Mouse (Mus musculus): Measurements from ENCODE around the gene Slc24a3.
A peak's percentile ranks its signal among the peaks of the same experiment; 100 is the strongest.

The Slc24a3 gene

DNA sequence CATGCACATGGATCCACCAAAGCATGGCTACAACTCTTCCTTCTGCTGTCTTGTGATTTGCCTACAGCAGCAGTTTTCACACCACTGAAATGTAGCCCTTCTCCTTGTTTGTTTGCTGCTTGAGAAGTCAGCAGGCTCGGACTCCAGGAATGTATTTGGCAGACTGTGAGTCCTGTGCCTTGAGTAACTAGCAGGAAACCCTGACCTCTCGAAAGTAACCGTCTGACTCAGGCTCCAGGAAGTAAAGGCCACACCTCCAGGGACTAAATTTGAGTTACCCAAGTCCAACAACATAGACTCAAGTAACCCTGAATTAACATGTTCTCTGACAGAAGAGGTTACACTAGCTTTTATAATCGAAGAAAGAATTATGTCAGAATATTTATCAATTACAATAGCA is 203.2 kb downstream of the Slc24a3 start:
- DNase-seq = peak; percentile 51 to 68

DNA sequence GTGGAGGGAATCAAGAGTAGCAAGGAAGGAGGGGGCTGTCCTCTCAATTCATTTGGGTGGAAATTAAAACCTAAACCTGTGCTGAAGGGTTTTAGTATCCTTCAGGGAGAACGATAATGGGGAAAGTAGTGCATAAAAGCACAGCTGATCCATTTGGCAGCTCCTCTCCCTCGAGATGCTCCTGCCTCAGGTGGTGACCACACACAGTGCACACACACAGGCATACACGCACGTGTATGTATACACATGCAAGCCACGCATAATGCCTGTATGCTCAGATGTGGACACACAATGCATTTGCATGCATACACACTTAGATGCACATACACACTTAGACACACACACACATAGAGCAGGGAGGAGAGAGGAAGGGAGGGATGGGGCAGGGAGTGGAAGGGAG is 206.2 kb downstream of the Slc24a3 start:
- DNase-seq = no peak

DNA sequence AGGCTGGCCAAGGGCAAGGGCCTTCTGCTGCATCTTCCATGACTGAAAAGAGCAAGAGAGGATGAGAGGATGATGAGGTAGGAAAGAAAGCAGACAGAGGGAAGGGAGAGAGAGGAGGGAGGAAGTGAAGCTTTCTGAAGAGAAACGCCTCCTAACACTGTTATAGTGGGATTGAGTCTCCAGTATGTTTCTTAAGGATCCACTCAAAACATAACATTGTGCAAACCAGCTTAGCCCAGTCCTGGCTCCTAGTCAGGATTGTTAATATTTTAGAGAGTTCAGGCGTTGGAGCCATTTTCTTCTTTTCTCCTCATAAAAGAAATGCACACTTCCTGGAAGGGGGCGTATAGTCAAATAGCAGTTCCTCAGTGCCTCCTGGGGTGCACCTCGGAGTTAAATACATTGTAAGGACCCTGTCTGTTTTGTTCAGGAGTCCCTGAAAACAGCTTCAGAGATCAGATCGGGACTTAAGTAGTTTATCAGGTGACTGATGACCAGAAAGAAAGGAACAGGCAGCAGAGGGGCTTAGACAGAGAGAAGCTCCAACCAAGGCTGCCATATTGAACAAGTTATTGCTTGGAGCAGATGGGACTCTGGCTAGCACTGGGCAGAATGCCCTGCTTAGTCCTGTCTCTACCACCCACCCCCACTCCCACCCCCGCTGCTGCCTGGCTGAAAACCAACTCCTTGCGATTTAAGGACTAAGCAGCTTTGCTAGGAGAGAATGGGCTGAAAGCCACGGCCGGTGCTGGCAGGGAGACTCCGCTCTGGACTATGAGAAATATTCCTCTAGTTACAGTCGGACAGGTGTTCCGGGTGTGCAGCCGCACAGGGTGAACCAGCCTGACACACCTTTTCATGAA is 215.6 kb downstream of the Slc24a3 start:
- DNase-seq = no peak

DNA sequence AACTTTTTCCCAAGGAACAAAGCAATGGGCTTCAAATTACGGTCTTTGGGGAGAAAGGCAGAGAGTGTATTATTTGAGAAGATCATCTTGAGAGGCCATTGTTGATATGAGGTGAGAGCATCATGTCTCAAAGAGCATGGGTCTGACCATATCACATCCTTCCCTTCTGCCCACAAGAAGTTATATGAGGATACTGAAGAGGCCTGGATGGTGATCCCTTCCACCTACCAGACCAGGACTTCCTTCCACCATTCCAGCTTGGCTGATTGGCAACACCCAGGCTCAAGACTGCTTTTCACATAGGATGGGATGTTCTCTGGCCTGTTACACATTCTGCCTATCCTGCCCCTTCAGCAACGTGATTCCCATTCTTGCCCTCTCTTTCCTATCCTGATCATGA is 216.7 kb downstream of the Slc24a3 start:
- DNase-seq = no peak

DNA sequence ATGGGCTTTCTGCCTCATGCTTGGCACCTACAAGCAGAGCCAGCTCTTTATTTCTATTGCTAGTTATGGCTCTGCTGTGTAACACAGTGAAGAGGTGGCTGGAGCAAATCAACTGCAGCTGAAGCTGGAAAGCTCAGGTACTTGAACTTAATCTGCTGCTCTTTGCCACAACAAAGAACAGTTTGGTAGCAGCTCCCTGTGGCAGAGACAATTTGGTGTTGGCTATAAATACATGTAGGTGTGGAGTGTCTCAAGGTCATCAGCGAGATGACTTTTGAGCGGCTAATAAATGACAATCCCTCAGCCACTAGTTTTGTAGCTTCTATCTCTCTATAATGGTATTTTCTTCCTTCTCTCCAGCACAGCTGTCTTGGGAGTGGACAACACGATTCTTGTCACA is 217.7 kb downstream of the Slc24a3 start:
- no peak for DNase-seq

DNA sequence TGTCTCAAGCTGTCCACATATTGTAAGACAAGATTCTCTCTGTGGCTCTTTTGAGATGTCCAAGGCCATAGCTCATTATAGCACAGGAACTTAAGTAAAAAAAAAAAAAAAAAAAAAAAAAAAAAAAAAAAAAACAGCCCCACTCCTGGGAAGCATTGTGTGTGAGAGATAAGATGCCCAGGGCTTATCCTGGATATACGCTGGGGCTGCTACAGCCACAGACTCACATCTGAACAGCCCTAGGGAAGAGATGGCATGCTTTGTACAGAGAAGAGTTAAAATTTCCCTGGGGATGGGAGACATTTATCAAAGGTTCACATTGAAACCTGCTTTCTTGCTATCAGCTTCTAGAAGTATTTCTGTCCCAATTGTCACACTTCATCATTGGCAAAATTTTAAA is 218.2 kb downstream of the Slc24a3 start:
- no peak for DNase-seq

DNA sequence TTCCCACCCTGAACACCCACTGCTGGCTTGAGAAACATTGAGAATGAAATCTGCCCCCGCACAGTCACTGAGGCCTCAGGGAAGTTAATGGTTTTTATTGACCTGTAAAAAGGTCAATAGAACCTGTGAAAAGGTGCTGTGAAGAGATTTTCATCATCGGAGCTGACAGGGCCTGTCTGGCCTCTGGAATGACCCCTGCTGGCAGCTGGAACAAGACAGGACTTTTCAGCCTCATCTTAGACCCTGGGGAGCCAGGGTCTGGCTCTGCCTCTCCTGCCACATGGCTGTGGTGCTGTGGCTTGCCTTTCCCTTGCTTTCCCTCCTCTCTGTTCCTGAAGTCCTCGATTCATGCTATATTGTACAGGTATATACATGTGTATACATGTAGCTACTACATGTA is 228.2 kb downstream of the Slc24a3 start:
- no peak for DNase-seq

DNA sequence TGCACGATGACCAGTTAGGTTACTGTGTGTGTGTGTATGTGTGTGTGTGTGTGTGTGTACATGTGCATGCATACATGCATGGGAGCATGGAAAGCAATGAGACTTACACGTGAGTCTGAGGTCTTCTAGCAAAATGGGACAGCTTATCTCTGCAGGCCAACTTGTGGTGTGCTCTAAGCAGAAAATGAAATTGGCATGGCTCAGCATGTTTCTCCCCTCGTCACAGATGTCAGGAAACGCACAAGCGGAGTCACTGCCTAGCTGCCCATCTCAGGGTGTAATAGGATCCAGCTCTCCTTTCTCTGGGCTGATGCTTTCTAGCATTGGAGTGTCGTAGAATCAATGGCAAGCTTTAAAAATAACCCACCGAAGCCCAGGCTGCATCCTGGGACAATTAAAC is 229.0 kb downstream of the Slc24a3 start:
- no peak for DNase-seq

DNA sequence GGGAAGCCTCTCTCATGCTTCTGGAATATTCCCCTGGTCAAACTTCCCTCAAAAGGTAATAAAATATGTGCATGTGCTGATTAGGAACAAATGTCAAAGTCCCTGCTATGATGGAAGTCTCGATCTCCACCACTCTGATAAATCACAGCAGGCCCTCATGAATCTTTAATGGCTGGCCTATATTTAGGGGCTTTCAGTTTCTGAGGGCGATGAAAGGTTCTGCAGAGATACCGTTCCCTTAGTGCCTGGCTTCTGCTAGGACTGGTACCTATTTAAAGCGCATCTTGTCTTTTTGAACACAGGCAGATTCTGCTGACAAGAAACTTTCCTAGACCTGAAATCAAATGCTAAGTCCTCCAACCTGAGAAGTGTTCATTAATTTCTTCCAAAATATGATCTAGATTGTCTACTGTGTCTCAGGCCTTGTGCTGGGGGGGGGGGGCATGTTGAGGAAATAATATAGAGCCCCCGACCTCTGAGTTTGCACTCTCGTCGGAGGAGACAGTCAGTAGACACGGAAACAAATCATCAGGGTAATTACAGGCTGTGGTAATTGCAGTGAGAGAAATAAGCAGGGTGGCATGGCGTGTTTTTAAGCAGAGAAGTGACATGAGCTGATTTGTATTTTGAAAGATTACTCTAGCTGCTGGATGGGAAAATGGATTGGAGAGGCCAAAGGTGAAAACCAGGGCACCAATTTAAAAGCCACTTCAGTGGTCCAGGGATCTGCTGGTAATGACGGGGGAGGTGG is 230.1 kb downstream of the Slc24a3 start:
- DNase-seq = no peak

DNA sequence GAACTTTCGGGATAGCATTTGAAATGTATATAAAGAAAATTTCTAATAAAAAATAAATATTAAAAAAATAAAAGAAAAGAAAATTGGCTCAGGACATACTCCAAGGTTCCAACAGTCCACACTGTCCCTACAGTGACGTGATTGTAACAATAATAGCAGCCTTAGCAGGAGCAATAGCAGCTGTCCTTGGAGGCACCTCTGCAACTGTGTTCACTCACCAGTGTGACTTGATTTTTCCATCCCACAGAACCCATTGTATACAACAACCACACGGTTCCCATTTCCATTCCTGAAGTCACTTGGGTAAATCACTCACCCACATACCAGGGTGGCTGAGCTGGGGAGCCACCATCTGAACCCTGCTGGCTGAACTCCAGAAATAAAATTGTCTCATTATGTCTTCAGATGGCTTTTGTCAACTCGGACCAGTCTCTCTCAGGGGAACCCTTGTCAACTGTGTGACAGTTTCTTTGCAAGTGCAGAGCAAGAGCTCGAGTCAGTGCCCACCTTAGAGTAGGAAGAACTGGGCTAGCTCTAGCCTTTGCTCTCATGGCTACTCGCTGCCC is 233.8 kb downstream of the Slc24a3 start:
- no peak for DNase-seq

DNA sequence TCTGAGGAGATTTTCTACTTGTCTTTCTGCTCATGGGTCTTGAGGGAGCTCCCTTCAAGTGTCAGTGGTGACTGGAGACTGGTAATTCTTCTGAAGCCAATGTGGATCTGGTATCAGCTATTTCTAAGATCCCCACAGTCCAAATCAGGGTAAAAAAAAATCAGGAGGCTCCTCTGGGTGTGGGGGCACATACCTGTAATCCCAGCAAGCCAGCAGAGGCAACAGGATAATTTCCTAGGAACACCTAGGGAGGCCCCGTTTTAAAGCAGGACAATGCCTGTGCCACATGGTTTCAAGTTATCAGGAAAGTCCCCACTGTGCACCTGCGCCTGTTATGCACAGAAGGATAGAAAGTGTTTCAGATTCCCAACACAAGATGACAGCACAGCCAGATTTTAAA is 234.4 kb downstream of the Slc24a3 start:
- no peak for DNase-seq

DNA sequence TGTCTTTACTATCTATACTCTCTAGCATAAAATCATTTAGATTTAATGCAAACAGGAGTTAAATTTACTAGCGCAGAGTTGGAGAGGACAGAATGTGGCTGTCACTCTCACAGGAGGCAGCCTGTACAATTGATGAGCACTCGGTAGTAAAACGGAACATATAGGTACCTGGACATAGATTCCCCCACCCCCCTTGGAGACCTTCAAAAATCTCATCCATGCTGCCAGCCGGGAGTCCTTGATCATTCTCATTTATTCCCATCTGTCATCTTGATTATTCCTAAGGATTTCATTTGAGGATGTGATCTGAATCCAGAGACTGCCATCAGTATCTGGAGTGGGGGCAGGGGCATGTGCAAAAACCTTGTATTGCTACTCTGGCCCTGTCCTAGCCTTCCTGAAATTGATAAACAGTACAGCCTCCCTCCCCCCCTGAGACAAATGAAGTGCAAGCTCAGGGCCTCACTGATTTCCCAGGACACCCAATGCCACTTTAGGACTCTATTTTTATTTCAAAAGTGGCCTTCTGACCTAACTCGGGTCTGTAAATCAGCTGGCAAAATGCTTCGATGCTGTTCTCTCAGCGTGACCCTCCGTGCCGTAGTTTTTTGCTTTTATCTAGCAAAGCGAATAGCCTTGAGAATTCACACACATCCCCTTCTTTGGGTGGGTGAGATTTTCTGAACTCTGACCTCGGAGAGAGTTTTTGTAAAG is 237.4 kb downstream of the Slc24a3 start:
- DNase-seq = no peak

DNA sequence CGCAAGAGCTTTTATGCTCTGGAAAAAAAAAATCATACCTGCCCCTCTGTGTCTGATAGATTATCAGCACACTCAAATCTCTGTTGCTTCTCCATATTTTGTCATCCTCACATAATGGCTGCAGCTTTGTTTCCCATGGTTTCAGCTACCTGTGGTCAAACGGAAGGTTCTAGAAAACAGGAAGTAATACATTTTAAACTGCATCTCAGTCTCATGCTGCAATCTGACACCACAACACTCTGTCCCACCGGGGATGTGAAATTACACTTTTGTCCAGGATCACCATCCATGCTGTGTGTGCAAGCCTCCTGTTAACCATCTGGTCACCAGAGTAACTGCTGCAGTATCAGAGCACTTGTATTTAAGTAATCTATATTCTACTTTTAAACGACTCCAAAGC is 238.2 kb downstream of the Slc24a3 start:
- no peak for DNase-seq

DNA sequence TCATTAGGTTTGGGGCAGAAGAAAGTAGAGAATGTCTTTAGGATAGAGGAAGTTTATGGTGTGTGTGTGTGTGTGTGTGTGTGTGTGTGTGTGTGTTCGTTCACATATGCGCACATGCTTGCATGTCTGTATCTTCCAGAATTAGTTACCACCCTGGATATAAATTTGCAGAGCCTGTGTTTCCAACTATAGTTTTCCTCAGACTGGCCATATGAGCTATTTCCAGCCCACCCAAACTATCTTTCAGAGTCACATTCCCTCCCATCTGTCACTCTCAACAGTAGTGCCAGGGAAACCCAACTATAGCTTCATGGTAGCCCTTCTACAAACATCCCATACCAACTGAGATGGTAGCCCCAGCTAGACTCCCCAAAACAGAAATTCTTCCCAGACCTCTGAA is 250.2 kb downstream of the Slc24a3 start:
- DNase-seq = no peak

DNA sequence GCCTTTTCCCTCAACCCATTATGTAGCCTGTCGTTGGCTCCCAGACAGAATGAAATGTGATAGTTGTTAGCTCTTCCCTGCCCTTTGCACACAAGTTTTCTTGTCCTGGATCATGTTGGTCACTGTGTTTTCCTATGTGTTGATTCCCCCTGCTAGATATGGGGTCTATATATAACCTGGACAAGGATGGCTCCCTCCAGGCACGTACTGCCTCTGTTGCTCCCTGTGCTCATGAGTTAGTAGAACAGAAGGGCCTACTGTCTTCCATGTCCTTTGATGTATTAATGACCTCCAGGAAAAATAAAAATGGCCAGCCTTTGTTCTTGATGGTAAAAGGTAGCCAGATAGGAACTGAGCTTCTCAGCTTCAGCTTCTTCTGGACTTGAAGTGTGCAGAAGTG is 251.5 kb downstream of the Slc24a3 start:
- no peak for DNase-seq

DNA sequence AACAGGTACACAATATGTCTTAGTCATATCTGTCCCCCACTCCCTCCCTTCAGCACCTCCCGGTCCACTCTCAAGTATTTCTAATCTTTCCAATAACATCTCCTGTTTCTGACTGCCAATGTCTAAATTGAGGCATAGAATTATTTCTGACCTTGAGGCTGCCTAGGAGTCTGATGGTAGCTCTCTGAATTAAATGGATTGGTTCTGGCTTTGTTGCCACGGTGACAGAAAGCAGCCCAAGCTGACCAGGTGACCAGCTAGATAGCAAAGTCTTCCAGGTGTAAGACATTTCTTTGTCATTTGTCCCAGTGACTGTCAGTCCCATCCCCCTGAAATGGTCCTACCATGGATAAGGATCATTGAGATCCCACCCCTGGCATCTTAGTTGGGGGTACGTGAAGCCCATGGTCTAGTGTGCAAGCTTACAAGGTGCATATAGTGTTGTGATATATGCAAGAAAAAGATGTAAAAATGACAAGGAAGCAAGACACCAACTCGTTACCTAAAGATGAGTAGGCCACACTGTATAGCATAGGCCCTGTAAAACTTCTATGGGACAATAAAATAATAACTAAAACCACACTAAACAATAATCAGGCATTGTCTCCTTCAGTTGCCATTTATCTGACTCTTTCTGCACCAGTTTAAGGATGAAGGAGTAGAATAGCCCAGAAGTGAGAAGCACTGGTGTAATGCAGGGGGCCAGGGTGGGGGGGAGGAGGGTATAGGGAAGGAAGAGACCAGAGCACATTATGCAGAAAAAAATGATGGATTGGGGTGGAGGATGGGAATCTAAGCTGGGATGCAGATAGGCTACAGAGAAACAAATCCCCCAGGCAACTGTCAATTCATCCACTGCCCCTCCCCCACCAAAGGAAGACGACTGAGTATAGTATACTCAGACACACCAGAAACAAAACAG is 253.7 kb downstream of the Slc24a3 start:
- DNase-seq = no peak

DNA sequence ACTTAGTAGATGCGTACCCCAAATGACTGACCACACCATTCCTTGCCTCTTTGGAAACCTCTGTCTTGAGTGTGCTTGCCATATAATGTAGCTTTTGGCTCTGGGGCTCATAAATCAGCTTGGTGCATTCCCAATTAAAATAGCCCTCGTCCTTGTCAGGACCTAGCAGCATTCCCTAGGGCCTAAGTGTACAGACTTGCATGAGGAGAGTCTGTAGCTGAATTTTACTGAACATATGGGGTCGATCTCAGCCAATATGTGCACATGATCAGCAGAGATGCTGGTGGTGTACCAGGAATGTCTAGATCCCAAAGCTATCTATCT is 254.3 kb downstream of the Slc24a3 start:
- no peak for DNase-seq

DNA sequence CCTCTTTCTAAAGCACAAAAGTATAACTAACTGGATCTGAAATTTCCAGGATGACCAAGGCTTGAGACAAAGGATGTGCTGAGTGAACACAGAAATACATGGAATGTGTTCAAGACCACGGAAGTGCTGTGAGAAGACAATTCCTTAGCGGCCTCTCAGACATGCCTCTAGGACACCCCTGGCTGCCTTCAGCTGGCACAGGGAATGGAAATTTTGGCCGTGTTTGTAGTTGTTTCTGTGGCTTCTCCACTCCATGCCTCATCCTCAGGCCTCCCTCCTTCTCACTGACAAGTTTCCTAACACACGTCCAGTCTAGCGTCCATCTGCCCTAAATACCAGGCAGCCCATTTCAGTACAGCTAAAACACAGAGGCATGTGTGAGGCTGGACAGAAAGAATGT is 262.4 kb downstream of the Slc24a3 start:
- no peak for DNase-seq

DNA sequence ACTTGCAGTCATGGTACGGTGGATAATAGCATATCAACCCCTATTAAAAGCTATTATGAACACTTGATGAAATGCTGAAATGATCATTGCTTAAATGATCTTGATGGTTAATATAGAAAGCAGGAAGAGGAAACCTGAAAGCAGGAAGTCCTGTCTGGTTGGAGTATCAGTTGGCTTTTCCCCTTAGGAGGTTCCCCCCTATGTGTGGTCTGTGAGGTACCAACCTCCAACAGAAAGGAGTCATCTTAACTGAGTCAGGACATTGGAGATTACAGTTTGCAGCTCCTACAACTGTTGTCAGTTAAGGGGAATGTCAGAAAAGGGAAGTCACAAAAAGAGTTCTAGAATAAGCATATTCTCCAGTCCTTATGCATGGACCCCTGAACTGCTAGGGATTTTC is 266.5 kb downstream of the Slc24a3 start:
- no peak for DNase-seq

DNA sequence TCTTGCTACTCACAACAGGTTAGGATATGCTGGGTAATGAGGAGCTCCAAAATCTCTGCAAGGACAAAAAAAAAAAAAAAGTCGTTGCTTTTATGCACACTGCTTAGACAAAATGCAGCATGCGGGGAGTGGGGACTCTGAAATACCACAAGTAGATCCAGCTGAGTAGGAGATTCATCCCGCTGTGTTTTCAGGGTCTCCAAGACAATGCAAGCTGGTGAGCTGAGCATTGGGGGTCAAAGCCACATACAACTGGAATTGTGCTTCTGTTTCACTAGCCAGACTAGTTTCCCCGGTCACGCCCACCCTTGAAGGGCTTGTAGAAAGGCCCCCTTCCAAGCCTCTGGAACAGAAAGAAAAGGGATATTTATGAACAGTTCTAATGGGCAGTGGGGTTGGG is 270.8 kb downstream of the Slc24a3 start:
- no peak for DNase-seq

DNA sequence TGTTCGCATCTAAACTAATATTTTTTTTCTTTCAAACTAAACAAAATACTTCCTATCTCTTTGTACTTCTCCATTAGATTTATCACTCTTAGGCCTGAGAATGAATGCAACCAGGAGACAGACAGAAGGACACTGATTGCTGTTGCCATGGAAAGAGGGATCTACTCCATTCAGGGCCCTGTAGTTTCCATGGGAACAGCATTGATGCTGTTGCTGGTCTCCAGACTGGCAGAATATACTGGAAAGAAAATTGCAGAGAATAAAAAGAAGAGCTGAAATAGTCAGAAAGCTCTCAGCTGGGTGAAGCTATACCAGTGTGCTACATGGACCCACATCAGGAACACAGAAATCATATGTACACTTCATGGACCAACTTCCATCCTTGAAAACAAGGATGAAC is 272.2 kb downstream of the Slc24a3 start:
- no peak for DNase-seq

DNA sequence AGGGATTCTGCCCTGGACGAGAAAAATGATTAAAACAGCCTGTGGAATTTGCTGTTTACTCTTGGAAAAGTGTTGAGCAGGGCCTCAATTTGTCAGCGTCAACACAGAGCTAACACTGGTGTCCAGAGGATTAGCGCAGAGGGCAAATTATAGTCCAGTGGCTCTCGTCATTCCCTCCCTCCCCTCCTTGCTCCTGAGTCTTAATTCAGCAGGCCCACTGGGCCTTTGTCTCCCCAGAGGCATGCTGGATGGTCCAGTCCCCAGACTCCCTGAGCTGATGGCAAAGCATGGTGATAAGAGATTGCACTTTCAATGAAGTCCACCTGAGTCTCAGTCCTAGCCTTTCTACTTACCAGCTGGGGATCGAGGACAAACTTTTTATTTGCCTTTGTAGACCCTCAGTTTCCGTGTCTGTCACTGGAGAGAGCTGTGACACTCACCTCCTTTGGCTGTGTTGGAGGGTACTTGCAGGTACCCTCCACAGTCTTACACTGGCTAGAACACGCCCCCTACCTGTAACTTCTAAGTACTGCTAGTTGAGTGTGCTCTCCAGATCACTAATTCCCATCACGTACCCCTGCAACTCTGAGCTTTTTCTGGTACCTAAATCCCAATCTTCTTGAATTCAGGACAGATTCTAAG is 289.7 kb downstream of the Slc24a3 start:
- DNase-seq = no peak
